Mouse (Mus musculus) liver, postnatal 0 days (tissue): ENCODE data around the gene Ppargc1a.

Experiments
- CTCF ChIP-seq: sonication (generic); IDR thresholded peaks from 2 replicates; pipeline ENCODE4 v1.5.1; 2016; ENCODE audit warnings: antibody characterized with exemption, low read depth
- EP300 ChIP-seq: IDR thresholded peaks from 2 replicates; pipeline ENCODE4 v1.6.1; 2016; ENCODE audit warnings: antibody characterized with exemption, low read depth, mild to moderate bottlenecking

GRCm38 (mm10) chr5:51416377-51416776, 151.1 kb downstream of the Ppargc1a start:
- no peak for TF ChIP-seq CTCF
- no peak for TF ChIP-seq EP300
